Mouse (Mus musculus): ENCODE measurements around the gene Bckdha. TPM values are rescaled to one million over a fixed set of nuclear protein-coding genes. Genes with fewer than 3 reads are reported as not detected.

The Bckdha gene
- total RNA-seq, 2 experiments from 2014 or later: 3.2 to 6.7 TPM

GRCm38 (mm10) chr7:25618865-25619721 is 39.7 kb downstream of the Bckdha start, which contains the start of gene Dmac2:
TSS of gene Dmac2 (plus strand) at chr7:25619414.
- peak; percentile 86 for ATAC-seq (replicated peaks; ENCODE audit: low FRiP score, poor library complexity, severe bottlenecking)

GRCm38 (mm10) chr7:25617376-25618160 is 41.2 kb downstream of the Bckdha start:
- no peak for ATAC-seq (replicated peaks; ENCODE audit: low FRiP score, poor library complexity, severe bottlenecking)

DNA sequence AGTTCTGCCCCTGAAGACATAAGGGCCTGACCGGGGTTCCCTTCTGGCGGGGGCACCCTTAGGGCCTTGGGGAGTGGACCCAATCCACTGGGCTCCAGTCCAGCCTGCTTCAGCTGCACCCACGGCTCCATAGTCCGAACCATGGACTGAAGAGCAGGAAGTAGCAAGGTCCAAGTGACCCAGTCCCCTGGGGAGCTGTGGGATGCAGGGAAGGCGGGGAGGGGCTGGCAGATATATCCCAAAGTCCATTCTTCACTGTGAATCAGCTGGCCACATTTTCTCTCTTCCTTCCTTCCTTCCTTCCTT is 43.1 kb downstream of the Bckdha start, which contains the start of gene Erich4:
Gene Erich4, minus strand, starts transcription at position 187 of the 306 bp plus-strand sequence.
- no peak for ATAC-seq (replicated peaks; ENCODE audit: low FRiP score, poor library complexity, severe bottlenecking)

DNA sequence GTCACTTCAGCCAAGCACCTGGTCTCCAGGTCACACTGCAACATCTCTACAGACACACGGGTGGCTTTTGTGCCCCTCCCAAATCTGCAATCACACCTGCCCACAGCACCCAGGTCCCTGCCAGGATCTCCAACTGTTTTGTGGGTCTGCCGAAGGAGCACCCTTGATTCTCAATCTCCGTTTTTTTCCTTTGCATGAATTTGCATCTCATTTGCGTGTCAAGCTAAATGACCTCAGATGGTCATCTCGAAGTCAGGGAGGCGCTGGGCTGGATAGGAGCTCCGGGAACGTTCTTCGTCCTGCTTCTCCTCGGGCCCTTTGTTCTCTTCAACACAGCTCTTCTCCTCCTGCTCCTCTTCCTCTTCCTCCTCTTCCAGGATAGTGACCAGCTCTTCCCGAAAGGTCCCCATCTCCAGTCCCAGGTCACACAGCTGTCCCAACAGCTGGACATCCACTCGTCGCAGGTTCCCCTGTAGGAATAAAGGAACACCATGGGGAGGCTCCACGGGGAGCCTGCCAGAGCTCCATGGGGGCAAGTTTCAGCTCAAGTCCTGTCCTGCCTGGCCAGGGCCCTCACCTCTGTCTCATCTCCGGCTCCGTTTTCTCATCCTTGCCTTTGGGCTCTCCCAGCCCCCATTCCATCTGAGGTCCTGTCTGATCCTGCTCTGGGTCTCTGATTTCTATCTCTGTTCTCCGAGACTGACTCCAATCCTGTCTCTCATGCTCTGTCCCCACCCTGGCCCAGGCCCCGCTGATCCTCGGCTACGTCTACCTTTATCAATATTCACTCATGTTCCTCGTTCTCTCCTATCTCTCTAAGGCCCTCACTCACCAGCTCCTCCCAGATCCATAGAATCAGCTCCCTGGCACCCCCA is 43.7 kb downstream of the Bckdha start:
- ATAC-seq (replicated peaks; ENCODE audit: low FRiP score, poor library complexity, severe bottlenecking): no peak

DNA sequence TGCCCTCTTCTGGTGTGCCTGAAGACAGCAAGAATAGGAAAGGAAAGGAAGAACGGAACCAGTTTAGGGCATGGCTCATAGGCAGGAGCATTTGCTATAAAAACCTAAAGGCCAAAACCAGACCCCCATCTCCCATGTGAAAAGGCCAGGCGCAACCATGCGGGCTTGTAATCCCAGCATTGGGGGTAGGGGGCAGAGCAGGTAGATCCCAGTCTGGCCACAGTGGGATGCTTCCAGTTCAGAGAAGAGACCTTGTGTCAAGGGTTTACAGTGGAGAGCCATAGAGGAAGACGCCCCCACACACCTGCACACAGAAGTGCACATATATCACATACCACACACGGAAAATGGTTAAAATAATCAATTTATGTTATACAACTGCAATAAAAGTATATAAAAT is 44.7 kb downstream of the Bckdha start:
- no peak for ATAC-seq (replicated peaks; ENCODE audit: low FRiP score, poor library complexity, severe bottlenecking)

- no peak for ATAC-seq (replicated peaks; ENCODE audit: low FRiP score, poor library complexity, severe bottlenecking)
These were observed 47.3 kb downstream of the Bckdha start for GRCm38 (mm10) chr7:25611501-25611900.

- no peak for ATAC-seq (replicated peaks; ENCODE audit: low FRiP score, poor library complexity, severe bottlenecking)
These were observed 48.7 kb downstream of the Bckdha start for GRCm38 (mm10) chr7:25610056-25610455.

DNA sequence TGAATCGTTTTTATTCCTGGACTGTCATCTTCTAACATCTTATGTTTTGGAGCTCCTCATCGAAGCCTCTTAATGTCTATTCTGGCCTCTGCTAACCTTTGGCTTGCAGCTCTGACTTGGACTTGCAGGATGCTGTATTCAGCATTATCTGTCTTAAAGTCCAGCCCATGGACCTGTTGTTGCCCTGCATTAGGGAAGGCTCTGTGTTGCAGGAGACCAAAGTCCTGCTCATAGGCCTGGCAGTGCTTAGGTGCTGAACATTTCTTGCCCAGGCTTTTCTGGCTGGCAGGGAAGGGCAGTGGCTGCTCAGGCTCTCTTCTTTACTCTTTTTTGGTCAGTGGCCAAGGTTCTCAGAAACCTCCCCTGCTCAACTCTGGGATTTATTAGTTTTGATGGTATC is 51.6 kb downstream of the Bckdha start:
- ATAC-seq (replicated peaks; ENCODE audit: low FRiP score, poor library complexity, severe bottlenecking): no peak

GRCm38 (mm10) chr7:25606625-25607063 is 52.1 kb downstream of the Bckdha start:
- ATAC-seq (replicated peaks; ENCODE audit: low FRiP score, poor library complexity, severe bottlenecking): no peak

DNA sequence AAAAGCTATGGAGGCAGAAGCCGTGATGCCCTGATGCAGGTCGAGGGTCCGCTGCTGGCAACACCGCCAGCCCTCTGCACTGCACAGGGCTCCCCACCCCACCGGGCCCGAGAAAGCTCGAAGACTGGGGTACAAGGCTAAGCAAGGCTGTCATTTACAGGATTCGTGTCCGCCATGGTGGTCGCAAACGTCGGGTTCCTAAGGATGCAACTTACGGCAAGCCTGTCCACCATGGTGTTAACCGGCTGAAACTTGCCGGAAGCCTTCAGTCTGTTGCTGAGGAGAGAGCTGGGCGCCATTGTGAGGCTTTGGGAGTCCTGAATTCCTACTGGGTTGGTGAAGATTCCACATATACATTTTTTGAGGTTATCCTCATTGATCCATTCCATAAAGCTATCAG is 57.4 kb downstream of the Bckdha start:
- no peak for ATAC-seq (replicated peaks; ENCODE audit: low FRiP score, poor library complexity, severe bottlenecking)

DNA sequence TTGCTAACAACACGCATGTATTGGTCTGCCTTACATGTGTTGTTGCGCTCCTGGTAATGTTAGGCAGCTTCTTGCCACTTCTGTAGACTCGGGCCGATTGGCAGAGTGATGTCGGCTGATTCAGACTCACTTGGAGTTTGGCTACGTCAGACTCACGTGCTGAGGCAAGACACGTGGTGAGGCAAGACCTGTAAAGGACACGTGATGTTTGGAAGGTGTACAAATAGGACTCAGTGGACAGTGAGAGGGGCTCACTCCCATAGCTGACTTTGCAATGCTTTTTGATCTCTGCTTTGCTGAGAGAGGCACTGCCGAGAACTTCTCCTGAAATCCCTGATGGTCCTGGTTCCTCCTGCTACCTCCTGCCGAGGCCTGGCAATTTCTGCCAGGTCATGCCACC is 58.1 kb downstream of the Bckdha start:
- no peak for ATAC-seq (replicated peaks; ENCODE audit: low FRiP score, poor library complexity, severe bottlenecking)

GRCm38 (mm10) chr7:25599663-25600062 is 59.1 kb downstream of the Bckdha start:
- peak; percentile 57 for ATAC-seq (replicated peaks; ENCODE audit: low FRiP score, poor library complexity, severe bottlenecking)

DNA sequence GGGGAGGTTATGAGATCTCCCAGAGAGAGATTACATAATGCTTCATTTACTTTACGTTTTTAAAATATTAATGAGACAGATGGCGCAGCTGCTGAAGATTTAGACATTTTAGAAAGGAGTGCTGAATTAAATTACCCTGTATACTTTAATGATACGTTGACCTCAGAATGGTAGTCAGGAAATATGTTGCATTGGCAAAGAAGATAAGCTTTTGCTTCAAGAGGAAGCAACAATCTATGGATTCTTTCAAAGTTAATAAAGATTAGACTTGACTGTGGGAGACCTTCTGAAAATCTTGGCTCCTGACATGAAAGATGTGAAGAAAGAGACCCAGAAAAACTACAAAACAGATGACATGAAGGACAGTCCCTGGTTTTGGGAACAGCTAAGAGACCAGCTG is 64.9 kb downstream of the Bckdha start:
- ATAC-seq (replicated peaks; ENCODE audit: low FRiP score, poor library complexity, severe bottlenecking): no peak

GRCm38 (mm10) chr7:25591226-25591625 is 67.6 kb downstream of the Bckdha start:
- no peak for ATAC-seq (replicated peaks; ENCODE audit: low FRiP score, poor library complexity, severe bottlenecking)

- ATAC-seq (replicated peaks; ENCODE audit: low FRiP score, poor library complexity, severe bottlenecking): no peak
These were observed 73.2 kb downstream of the Bckdha start for GRCm38 (mm10) chr7:25585351-25586204.

- ATAC-seq (replicated peaks; ENCODE audit: low FRiP score, poor library complexity, severe bottlenecking): no peak
These were observed 74.1 kb downstream of the Bckdha start for GRCm38 (mm10) chr7:25584651-25585050.

GRCm38 (mm10) chr7:25582301-25582810 is 76.4 kb downstream of the Bckdha start:
- no peak for ATAC-seq (replicated peaks; ENCODE audit: low FRiP score, poor library complexity, severe bottlenecking)
